Mouse (Mus musculus) kidney, adult 2 months (tissue): ENCODE measurements at regions not wholly inside any gene's neighbourhood (a gene's known extent, or its start where the extent isn't known, plus 50 kb on each side); places are given as distances from the start of the nearest gene placed in this dataset.

ENCODE experiments used
- CTCF ChIP-seq: fragments of 200-500 bp; conservative IDR thresholded peaks from 2 replicates; pipeline ENCODE4 v1.5.1; 2011; ENCODE audit warnings: low read depth, mild to moderate bottlenecking, control low read depth, low read length, moderate library complexity, mixed read lengths; ENCODE audit not compliant: insufficient read depth, insufficient read length
- POLR2A ChIP-seq: fragments of 200-500 bp; IDR thresholded peaks from one replicate; pipeline ENCODE4 v1.6.1; 2011; ENCODE audit warnings: low read depth, low read length, control low read depth

GRCm38 (mm10) chr8:78117191-78117590 is 95.9 kb upstream of the Ttc29 start:
- TF ChIP-seq POLR2A, result no peak
- TF ChIP-seq CTCF, result no peak
